Mouse (Mus musculus): Measurements from ENCODE around the gene Plekhh2. TPM values are rescaled to one million over a fixed set of nuclear protein-coding genes. Genes with fewer than 3 reads are reported as not detected.

The Plekhh2 gene
- polyA plus RNA-seq (2014; fragmentation: Nextera tagmentation; extraction: Ambion mirVana) = 8.0 and 9.0 TPM in 2 replicates

DNA sequence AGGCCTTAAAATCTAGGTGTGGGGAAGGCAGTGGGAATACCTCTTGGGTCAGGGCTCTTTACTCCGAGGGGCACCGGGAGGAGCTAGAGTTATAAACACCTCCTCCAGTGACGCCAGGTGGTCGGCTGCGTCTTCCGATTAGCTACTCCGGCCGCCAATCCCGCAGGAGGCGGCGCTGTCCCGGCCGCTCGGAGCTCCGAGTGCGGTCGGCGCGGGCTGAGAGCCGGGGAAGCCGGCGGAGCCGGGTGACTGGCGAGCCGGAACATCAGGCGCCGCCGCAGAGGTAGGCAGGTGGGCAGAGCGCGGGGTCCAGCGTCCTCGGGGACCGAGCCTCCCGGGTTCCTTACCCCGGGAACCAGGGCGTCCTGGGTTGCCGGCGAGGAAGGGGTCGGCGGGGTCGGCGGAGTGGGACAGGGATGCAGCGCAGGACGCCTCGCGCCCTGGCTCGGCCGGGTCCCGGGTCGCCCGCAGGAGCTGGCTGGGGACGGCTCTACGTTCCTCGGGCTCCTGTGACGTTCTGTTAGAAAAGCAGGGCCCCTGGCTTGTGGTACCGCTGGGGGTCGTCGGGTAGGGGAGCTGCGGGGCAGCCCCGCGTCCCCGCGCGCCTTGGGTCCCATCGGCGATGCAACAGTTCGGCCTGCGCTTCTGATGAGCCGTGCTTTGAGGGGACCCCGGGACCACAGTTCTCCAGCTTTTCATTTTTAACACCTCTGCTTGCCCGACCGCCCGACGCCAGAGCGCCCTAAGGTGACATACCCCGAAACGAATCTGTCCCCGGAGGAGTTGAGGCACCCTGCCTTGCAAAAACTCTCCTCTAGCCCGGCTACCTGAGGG is at the start of gene Plekhh2:
Gene Plekhh2 (plus strand): TSS at position 214 of the 834 bp plus-strand sequence.
- Histone ChIP-seq H3K36me3 (ENCODE audit: control insufficient read depth, insufficient read depth, low read length) (no peaks in the 10 kb centered on the region), H3K27ac (replicated peaks; ENCODE audit: low read depth, low read length) (peak within 1 kb of the TSS; percentile 80), H3K4me1 (ENCODE audit: control insufficient read depth, insufficient read depth, low read length) (peaks cover 20% of the 10 kb centered on the region), H3K4me2 (ENCODE audit: low read depth, low read length) (peak within 1 kb of the TSS; percentile 64), H3K27me3 (replicated peaks; ENCODE audit: control insufficient read depth, insufficient read depth, low read length) (no peaks in the 10 kb centered on the region), H3K4me3 (ENCODE audit: low read depth, low read length) (peak within 1 kb of the TSS; percentile 73), H3K9me3 (ENCODE audit: control insufficient read depth, low read length) (no peaks in the 10 kb centered on the region), H3K9ac (ENCODE audit: low read depth, low read length) (peak within 1 kb of the TSS; percentile 85)
- DNase-seq (ENCODE audit: low spot score) = peak; percentile 94
- WGBS = under 1% methylated on average over 38 of the region's 79 CpGs
- ATAC-seq (ENCODE audit: low read depth) = peak; percentile 94

DNA sequence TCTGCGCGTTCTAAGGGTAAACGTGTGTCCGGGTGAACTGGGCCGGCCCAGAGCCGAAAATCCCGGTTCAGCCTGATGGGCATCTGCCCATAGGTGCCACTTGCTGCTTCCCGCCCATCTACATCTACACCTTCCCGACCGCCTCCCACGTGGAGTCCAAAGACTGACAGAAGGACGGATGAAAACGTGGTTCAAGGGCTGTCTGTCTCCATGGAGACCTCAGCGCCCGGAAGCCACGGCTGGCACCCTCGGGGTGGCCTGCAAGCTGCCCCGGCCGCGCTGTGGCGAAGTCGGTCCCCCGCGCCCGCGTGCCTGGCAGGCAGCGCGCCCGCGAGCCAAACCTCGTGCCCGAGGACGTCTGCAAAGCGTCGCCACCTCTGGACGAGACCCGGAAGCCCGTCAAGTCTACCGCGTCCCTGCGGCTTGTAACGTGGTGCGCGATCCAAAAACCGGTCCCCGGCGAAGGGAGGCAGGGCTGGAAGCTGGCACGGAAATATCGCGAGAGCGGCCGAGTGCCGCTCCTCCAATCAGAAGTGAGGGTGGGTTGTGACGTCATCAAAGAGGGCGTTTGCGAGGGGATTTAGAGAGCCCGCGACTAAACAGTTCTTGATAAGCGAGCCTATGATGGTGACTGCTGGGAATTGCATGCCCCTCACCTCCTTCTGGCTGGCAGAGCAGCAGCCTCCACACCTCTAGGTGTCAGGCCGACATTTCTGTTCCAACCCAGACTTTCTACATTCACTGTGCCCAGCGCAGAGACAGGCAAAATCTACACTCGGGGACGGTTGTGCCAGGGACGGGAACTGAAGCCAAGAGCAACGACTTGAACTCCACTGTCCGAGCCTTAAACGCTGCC is 45.7 kb upstream of the Plekhh2 start, which contains the start of gene Thada:
Gene Thada (minus strand): TSS at position 453 of the 856 bp plus-strand sequence.
- peak within 1 kb of the TSS; percentile 74 for H3K4me3 ChIP-seq (ENCODE audit: low read depth, low read length)
- peaks cover 5% of the 10 kb centered on the region; the same call in 1 of the 2 replicates for H3K4me1 ChIP-seq (ENCODE audit: control insufficient read depth, insufficient read depth, low read length)
- under 1% methylated on average over 49 of the region's 67 CpGs for WGBS
- H3K27me3 ChIP-seq (replicated peaks; ENCODE audit: control insufficient read depth, insufficient read depth, low read length) = no peaks in the 10 kb centered on the region
- DNase-seq (ENCODE audit: low spot score) (peak; percentile 98), ATAC-seq (ENCODE audit: low read depth) (peak; percentile 98)
- H3K27ac ChIP-seq (replicated peaks; ENCODE audit: low read depth, low read length) = peak within 1 kb of the TSS; percentile 78
- no peaks in the 10 kb centered on the region for H3K9me3 ChIP-seq (ENCODE audit: control insufficient read depth, low read length)
- no peaks in the 10 kb centered on the region for H3K36me3 ChIP-seq (ENCODE audit: control insufficient read depth, insufficient read depth, low read length)
- peak within 1 kb of the TSS; percentile 91 for H3K9ac ChIP-seq (ENCODE audit: low read depth, low read length)
- H3K4me2 ChIP-seq (ENCODE audit: low read depth, low read length) = peak within 1 kb of the TSS; percentile 76

DNA sequence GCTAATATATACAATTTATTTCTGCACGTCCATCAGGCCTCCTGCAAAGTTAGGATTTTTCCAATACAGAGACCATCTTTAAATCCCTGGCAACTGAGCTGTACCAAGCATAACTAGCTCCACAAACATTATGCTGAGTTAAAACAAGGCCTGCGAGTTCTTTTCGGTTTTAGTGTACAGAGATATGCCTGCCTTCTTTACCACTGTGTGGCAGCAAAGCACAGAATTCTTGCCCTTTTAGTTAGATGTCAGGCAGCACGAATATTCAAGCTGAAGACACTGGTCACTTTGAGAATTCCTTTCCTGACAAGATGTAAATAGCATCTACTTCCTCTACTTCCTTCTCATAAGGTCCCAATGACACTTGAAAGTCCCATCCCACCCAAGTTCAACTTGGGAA is 37.4 kb upstream of the Plekhh2 start:
- DNase-seq (ENCODE audit: low spot score) (peak; percentile 54), ATAC-seq (ENCODE audit: low read depth) (no peak)
- Histone ChIP-seq H3K27me3 (replicated peaks; ENCODE audit: control insufficient read depth, insufficient read depth, low read length) (no peaks in the 10 kb centered on the region), H3K9me3 (ENCODE audit: control insufficient read depth, low read length) (no peaks in the 10 kb centered on the region), H3K27ac (replicated peaks; ENCODE audit: low read depth, low read length) (no peak overlapping the region), H3K4me3 (ENCODE audit: low read depth, low read length) (no peak overlapping the region), H3K9ac (ENCODE audit: low read depth, low read length) (no peak overlapping the region), H3K4me1 (ENCODE audit: control insufficient read depth, insufficient read depth, low read length) (no peaks in the 10 kb centered on the region), H3K4me2 (ENCODE audit: low read depth, low read length) (no peak overlapping the region), H3K36me3 (ENCODE audit: control insufficient read depth, insufficient read depth, low read length) (no peaks in the 10 kb centered on the region)
- WGBS = 53% methylated on average over 4 of the region's 4 CpGs

DNA sequence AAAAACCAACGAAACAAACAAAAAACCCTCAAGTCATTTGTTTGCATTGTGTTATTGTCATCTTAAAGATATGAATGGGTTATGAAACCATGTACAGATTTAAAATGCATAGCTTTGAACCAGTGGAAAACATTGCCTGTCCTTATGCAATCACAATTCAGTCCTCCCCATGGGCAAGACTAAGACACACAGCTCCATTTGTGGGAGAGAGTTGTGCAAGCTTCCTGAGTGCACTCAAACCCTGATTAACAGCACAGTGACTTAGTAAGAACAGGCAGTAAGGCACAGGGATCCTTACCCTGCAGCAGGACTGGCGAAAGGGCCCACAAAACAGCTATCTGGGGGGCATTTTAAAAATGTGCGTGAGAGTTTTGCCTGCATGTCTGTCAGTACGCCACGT is 34.5 kb upstream of the Plekhh2 start:
- no peak for ATAC-seq (ENCODE audit: low read depth)
- Histone ChIP-seq H3K27ac (replicated peaks; ENCODE audit: low read depth, low read length) (no peak overlapping the region), H3K36me3 (ENCODE audit: control insufficient read depth, insufficient read depth, low read length) (no peaks in the 10 kb centered on the region), H3K4me1 (ENCODE audit: control insufficient read depth, insufficient read depth, low read length) (no peaks in the 10 kb centered on the region), H3K9me3 (ENCODE audit: control insufficient read depth, low read length) (no peaks in the 10 kb centered on the region), H3K27me3 (replicated peaks; ENCODE audit: control insufficient read depth, insufficient read depth, low read length) (no peaks in the 10 kb centered on the region), H3K4me3 (ENCODE audit: low read depth, low read length) (no peak overlapping the region), H3K4me2 (ENCODE audit: low read depth, low read length) (no peak overlapping the region), H3K9ac (ENCODE audit: low read depth, low read length) (no peak overlapping the region)
- DNase-seq (ENCODE audit: low spot score) = no peak
- 82% methylated on average over 5 of the region's 5 CpGs for WGBS

DNA sequence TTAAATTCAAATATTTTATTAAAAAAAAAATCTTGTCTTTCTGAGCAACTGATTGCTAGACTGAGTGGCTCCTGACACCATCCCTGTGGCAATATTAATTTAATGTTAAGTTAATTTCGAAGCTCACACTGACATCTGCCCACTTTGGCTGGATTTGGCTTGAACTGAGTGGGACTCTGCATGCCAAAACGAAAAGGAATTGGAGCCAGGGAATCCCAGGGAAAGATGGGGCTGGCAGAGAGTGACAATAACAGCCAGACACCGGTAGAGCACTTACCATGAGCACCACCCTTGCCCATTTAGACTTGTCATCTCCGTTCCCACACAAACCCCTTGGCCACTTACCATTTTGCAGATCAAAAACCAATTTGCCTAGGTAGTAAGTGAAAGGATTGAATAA is 33.4 kb upstream of the Plekhh2 start:
- 83% methylated on average over 4 of the region's 4 CpGs for whole genome bisulfite sequencing
- Histone ChIP-seq H3K27me3 (replicated peaks; ENCODE audit: control insufficient read depth, insufficient read depth, low read length) (no peaks in the 10 kb centered on the region), H3K4me3 (ENCODE audit: low read depth, low read length) (no peak overlapping the region), H3K36me3 (ENCODE audit: control insufficient read depth, insufficient read depth, low read length) (no peaks in the 10 kb centered on the region), H3K4me2 (ENCODE audit: low read depth, low read length) (no peak overlapping the region), H3K27ac (replicated peaks; ENCODE audit: low read depth, low read length) (no peak overlapping the region), H3K4me1 (ENCODE audit: control insufficient read depth, insufficient read depth, low read length) (no peaks in the 10 kb centered on the region), H3K9ac (ENCODE audit: low read depth, low read length) (no peak overlapping the region), H3K9me3 (ENCODE audit: control insufficient read depth, low read length) (no peaks in the 10 kb centered on the region)
- DNase-seq (ENCODE audit: low spot score) = no peak
- no peak for ATAC-seq (ENCODE audit: low read depth)

DNA sequence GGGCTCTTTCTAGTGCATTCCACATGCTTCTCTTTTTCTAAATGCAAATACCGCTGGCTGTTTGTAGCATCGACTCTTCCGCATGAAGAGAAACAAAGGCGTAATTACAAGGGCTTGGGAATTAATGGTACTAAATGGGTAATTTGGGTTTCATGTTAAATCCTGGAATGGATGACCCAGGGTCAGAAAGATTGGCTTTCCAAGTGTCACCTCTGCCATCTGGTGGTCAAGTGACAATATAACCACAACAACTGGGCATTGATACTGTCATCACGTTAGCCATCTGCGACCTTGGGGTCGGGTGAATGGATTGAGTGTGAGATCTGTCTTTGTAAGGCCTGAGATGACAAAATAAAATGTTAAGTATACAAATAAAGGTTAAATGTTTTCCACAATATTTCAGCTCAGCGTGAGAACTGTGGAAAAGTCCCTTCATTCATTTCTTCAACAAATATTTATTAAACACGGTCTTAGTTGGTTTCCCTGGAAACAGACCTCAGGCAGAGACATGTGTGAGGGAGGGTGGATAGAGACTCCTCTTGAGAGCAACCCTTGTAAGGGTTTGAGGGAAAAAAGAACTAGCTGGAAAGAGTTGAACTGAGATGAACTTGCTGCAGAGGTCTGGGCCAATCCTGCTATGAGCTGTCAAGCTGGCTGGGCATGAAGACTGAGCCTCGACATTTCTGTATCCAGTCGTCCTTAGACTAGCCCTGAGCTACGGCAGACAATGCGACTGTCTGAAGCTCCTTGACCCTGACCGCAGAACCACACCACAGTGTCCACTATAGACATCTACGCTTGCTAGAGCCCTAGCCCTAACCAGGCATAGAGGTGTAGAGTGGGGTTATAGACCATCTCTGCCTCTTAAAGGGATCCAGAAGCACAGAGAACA is 31.0 kb upstream of the Plekhh2 start:
- Histone ChIP-seq H3K9ac (ENCODE audit: low read depth, low read length) (no peak overlapping the region), H3K27me3 (replicated peaks; ENCODE audit: control insufficient read depth, insufficient read depth, low read length) (no peaks in the 10 kb centered on the region), H3K4me1 (ENCODE audit: control insufficient read depth, insufficient read depth, low read length) (no peaks in the 10 kb centered on the region), H3K36me3 (ENCODE audit: control insufficient read depth, insufficient read depth, low read length) (no peaks in the 10 kb centered on the region), H3K9me3 (ENCODE audit: control insufficient read depth, low read length) (no peaks in the 10 kb centered on the region), H3K4me2 (ENCODE audit: low read depth, low read length) (no peak overlapping the region), H3K27ac (replicated peaks; ENCODE audit: low read depth, low read length) (no peak overlapping the region), H3K4me3 (ENCODE audit: low read depth, low read length) (no peak overlapping the region)
- DNase-seq (ENCODE audit: low spot score) (peak; percentile 41), ATAC-seq (ENCODE audit: low read depth) (no peak)
- WGBS = 47% methylated on average over 15 of the region's 15 CpGs

DNA sequence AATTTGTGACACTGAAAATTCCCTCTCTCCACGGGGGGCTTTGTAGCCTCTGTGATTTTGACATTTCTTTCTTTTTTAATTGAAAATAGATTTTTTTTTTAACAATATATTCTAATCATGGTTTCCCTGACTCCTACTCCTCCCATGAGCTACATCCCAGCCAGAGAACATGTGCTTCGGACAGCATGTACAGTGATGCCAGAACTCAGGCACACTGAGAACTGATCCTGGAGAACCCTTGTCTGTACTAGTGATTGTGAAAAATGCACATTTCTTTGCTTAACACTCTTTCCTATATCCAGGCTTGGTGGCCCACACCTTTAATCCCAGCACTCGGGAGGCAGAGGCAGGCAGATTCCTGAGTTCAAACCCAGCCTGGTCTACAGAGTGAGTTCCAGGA is 28.9 kb upstream of the Plekhh2 start:
- Histone ChIP-seq H3K36me3 (ENCODE audit: control insufficient read depth, insufficient read depth, low read length) (no peaks in the 10 kb centered on the region), H3K27me3 (replicated peaks; ENCODE audit: control insufficient read depth, insufficient read depth, low read length) (no peaks in the 10 kb centered on the region), H3K9ac (ENCODE audit: low read depth, low read length) (no peak overlapping the region), H3K9me3 (ENCODE audit: control insufficient read depth, low read length) (no peaks in the 10 kb centered on the region), H3K4me3 (ENCODE audit: low read depth, low read length) (no peak overlapping the region), H3K4me1 (ENCODE audit: control insufficient read depth, insufficient read depth, low read length) (no peaks in the 10 kb centered on the region), H3K4me2 (ENCODE audit: low read depth, low read length) (no peak overlapping the region), H3K27ac (replicated peaks; ENCODE audit: low read depth, low read length) (no peak overlapping the region)
- 86% methylated on average over 3 of the region's 3 CpGs for WGBS
- no peak for ATAC-seq (ENCODE audit: low read depth)
- no peak for DNase-seq (ENCODE audit: low spot score)
